Mouse (Mus musculus) MEL (cell line): Measurements from ENCODE around the gene Thsd7b.
A peak's percentile ranks its signal among the peaks of the same experiment; 100 is the strongest.

Experiments
- EP300 ChIP-seq, 2 experiments: IDR thresholded peaks; 2 replicates each; pipeline ENCODE4 v1.6.1; 2011; ENCODE audit warnings: improper control_type of control experiment in 2 of 2, low read length in 2 of 2, low read depth in 1 of 2, mild to moderate bottlenecking in 1 of 2
- HCFC1 ChIP-seq: IDR thresholded peaks from 2 replicates; pipeline ENCODE4 v1.6.1; 2012; ENCODE audit warnings: low read depth, mild to moderate bottlenecking, inconsistent platforms, low read length, improper control_type of control experiment, moderate library complexity
- JUND ChIP-seq: IDR thresholded peaks from 2 replicates; pipeline ENCODE4 v1.6.1; 2011; ENCODE audit warnings: low read depth, mild to moderate bottlenecking, improper control_type of control experiment, low read length
- POLR2A ChIP-seq, 2 experiments: IDR thresholded peaks; 2 replicates each; pipeline ENCODE4 v1.6.1; 2011 to 2012; ENCODE audit warnings: low read length in 2 of 2, mild to moderate bottlenecking in 2 of 2, control low read depth in 1 of 2, improper control_type of control experiment in 1 of 2, low read depth in 1 of 2, moderate library complexity in 1 of 2; ENCODE audit not compliant: control insufficient read depth in 1 of 2, insufficient read depth in 1 of 2, poor library complexity in 1 of 2
- POLR2AphosphoS5 ChIP-seq: IDR thresholded peaks from 2 replicates; pipeline ENCODE4 v1.6.1; 2012; ENCODE audit warnings: low read depth, borderline replicate concordance, mild to moderate bottlenecking, inconsistent platforms, low read length, moderate library complexity, mixed read lengths
- SMC3 ChIP-seq: IDR thresholded peaks from 2 replicates; pipeline ENCODE4 v1.6.1; 2011; ENCODE audit warnings: low read depth, low read length, improper control_type of control experiment
- TBP ChIP-seq: IDR thresholded peaks from 2 replicates; pipeline ENCODE4 v1.8.0; 2011; ENCODE audit warnings: low read depth, low read length, improper control_type of control experiment

DNA sequence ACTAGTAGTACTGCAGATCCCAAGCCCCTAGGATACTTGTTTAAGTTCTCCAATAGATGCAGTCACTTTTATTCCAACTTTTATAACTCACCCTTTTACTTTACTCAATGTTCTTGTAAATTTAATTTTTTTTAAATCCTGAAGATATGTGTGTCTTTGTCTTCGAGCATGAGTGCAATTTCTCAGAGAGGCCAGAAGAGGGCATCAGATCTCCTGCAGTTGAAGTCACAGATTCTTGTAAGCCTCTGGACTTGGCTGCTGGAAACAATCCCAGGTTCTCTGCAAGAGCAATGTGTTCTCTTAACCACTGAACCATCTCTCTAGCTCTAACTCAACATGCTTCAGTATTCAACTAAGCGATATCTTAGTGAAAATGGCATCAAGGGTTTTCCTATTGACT is 894.2 kb downstream of the Thsd7b start:
- TF ChIP-seq HCFC1 (no peak), POLR2A (IDR thresholded peaks at IDR 0.05; ENCODE audit: control insufficient read depth in 1 of 2, insufficient read depth in 1 of 2, low read depth in 1 of 2, low read length in 2 of 2, poor library complexity in 1 of 2) (no peak), TBP (no peak), JUND (no peak), EP300 (IDR thresholded peaks at IDR 0.05; ENCODE audit: low read depth in 1 of 2, low read length in 2 of 2) (no peak), POLR2AphosphoS5 (no peak), SMC3 (peak; percentile 91)
